Mouse (Mus musculus) forebrain, embryonic 15.5 days (tissue): ENCODE measurements around the gene Mpped1. TPM values are rescaled to one million over a fixed set of nuclear protein-coding genes. Genes with fewer than 3 reads are reported as not detected.

ENCODE experiments used
- ATAC-seq: fragments of 200-750 bp; cut with Nextera tagmentation; replicated peaks from 2 replicates; pipeline ENCODE4 v1.8.0; 2017; ENCODE audit warnings: mild to moderate bottlenecking, moderate TSS enrichment, moderate library complexity
- H3K27ac ChIP-seq: fragments of 300-500 bp; sonication (generic); replicated peaks from 2 replicates; pipeline ENCODE4 v1.5.1; 2015; ENCODE audit warnings: mild to moderate bottlenecking, inconsistent platforms
- H3K27me3 ChIP-seq: fragments of 300-500 bp; sonication (generic); 2 replicates; pipeline ENCODE4 v1.6.1; 2015; ENCODE audit warnings: inconsistent platforms
- H3K36me3 ChIP-seq: fragments of 300-500 bp; sonication (generic); 2 replicates; pipeline ENCODE4 v1.6.1; 2015; ENCODE audit warnings: mild to moderate bottlenecking, inconsistent platforms
- H3K4me1 ChIP-seq: fragments of 300-500 bp; sonication (generic); 2 replicates; pipeline ENCODE4 v1.6.1; 2015; ENCODE audit warnings: inconsistent platforms
- H3K4me2 ChIP-seq: fragments of 300-500 bp; sonication (generic); replicated peaks from 2 replicates; pipeline ENCODE4 v1.6.1; 2015; ENCODE audit warnings: mild to moderate bottlenecking, inconsistent platforms
- H3K4me3 ChIP-seq: fragments of 300-500 bp; sonication (generic); 2 replicates; pipeline ENCODE4 v1.5.1; 2015; ENCODE audit warnings: mild to moderate bottlenecking, inconsistent platforms
- H3K9ac ChIP-seq: fragments of 300-500 bp; sonication (generic); replicated peaks from 2 replicates; pipeline ENCODE4 v1.6.1; 2015; ENCODE audit warnings: mild to moderate bottlenecking, inconsistent platforms
- H3K9me3 ChIP-seq: fragments of 300-500 bp; sonication (generic); 2 replicates; pipeline ENCODE4 v1.6.1; 2016; ENCODE audit warnings: inconsistent platforms
- WGBS: fragments of 180-500 bp; shearing (Covaris S2); methylation state at CpG from one replicate; pipeline ENCODE4 v1.1.7; 2015; ENCODE audit warnings: mixed read lengths; 5-methylcytosine and 5-hydroxymethylcytosine counted together
- polyA plus RNA-seq: library from polyadenylated mRNA; unstranded; fragments of >200 nt; fragmentation: Nextera tagmentation; extraction: Ambion mirVana; gene quantifications from 2 replicates; pipeline ENCODE4 v1.2.1, GENCODE M21; 2015

Mpped1 gene
- polyA plus RNA-seq, 1 experiment from 2014 or later, result 347 TPM

DNA sequence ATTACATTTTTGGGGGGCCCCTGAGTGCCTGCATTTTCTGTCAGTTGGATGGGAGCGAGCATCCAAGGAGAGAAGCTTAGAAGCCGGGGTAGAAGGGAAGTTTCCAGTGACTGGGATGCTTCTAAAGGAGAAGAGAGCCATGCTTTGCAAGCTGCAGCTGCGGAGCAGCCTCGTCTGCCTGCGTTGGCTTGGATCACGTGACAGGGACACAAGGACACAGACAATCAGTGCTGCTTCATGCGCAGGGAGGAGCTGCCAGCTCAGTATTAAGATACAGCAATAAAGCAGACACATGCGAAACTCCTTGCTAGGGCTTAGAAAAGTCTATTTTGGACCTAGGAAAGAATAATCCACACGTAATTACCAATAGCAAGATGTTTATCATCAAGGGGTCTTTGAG lies 118.0 kb downstream of the Mpped1 start:
- Histone ChIP-seq H3K4me2 (no peak overlapping the region), H3K9ac (peak overlapping the region; percentile 26; the same call in 1 of the 2 replicates), H3K4me3 (no peak overlapping the region), H3K27me3 (no peaks in the 10 kb centered on the region), H3K4me1 (peaks cover 36% of the 10 kb centered on the region), H3K9me3 (no peaks in the 10 kb centered on the region), H3K36me3 (no peaks in the 10 kb centered on the region), H3K27ac (peak overlapping the region; percentile 73)
- WGBS, result 33% methylated on average over 9 of the region's 9 CpGs
- peak; percentile 84 for ATAC-seq

DNA sequence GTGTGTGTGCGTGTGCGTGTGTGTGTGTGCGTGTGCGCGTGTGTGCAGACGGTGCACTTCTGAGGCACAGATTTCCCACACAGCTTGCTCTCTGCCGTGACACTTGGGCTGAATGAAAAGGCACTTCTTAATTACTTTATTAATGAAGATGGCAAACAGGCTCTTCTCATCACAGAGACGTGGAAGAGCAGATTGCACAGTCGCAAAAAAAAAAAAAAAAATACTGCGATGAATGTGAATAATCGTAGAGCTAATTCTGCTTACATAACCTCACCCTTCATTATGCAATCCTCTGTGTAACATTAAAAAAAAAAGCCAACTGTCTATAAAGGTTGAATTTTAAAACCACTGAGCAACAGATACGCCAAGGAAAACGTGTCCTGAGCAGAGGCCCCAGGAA lies 127.2 kb downstream of the Mpped1 start:
- Histone ChIP-seq H3K36me3 (no peaks in the 10 kb centered on the region), H3K9me3 (no peaks in the 10 kb centered on the region), H3K27me3 (no peaks in the 10 kb centered on the region), H3K27ac (peak overlapping the region; percentile 75), H3K9ac (no peak overlapping the region), H3K4me2 (no peak overlapping the region), H3K4me3 (no peak overlapping the region), H3K4me1 (peaks cover 24% of the 10 kb centered on the region)
- WGBS, result 53% methylated on average over 13 of the region's 13 CpGs
- peak; percentile 48 for ATAC-seq

Other genes starting within 250 kb of the Mpped1 start
- 10.5 and 11.2 TPM in 2 replicates for gene Tspo, start 215.9 kb upstream of the Mpped1 start, polyA plus RNA-seq
- 36.0 and 38.8 TPM in 2 replicates for gene Mcat, start 215.7 kb upstream of the Mpped1 start, polyA plus RNA-seq
- gene Ttll12, start 184.3 kb upstream of the Mpped1 start, polyA plus RNA-seq, result 45.0 and 47.2 TPM in 2 replicates
- gene Scube1, start 54.4 kb upstream of the Mpped1 start, polyA plus RNA-seq, result 17.9 and 20.9 TPM in 2 replicates